Mouse (Mus musculus): Measurements from ENCODE around the gene Ubqln4.
"Not testable (repeated sequence)": the region's sequence is repeated elsewhere in the genome, so short reads cannot be mapped to it uniquely, and the experiment has no call there.

Ubqln4 gene

DNA sequence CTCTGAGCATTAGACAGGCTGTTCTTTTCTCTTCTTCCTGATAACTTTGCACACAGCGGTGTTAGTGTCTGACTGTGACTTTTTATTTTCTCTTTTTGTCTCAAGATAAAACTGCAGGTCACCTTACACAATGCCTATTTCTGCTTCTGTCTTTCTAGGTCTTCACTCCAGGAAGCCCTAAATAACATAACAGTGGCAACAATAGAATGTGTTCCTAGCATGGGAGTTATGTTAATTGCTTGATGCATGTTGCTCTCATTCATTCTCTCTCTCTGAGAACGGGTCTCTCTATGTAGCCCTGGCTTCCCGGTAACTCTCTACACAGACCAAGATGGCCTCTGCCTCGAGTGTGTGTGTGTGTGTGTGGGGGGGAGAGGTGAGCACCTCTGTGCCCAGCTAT is 48.9 kb downstream of the Ubqln4 start:
- DNase-seq (ENCODE audit: low read depth, low spot score): no peak

DNA sequence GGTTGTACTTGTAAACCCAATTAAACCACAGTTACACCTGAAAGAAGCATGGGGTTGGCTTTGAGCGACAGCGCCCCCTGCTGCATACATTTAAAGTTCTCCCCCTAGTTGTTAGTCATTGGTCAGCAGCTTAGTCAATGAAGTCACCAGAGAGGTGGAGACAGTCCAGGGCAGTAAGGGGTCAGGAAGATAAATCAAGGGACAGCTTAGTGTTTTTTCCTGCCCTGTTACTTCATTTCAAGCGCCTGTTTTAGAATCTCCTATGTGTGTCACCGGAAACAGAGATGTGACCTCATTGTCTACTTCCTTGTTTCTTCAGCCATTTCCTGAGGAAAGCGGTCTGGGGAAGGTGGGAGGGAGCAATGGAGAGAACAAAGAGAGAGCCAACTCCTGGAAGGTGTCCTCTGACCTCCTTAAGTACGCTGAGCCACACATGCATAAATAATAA is 50.2 kb downstream of the Ubqln4 start:
- no peak for DNase-seq (ENCODE audit: low read depth, low spot score)

DNA sequence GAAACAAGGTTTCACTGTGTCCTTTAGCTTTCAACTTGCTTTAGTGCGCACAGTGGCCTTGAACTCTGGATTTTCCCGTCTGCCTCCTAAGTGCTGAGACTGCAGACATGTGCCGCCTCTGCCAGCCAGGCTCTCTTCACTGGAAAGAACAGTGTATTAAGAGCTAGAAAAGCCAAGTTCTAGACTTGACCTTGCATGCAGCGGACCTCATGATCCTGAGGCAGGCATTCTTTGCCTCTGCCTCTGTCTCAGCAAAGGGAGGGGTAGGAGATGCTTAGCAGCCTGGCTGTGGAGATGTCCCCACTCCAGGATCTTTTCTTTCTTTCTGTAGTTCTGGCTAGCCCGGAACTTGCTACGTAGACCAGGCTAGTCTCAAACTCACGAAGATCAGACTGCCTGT is 51.3 kb downstream of the Ubqln4 start:
- DNase-seq (ENCODE audit: low read depth, low spot score): no peak

DNA sequence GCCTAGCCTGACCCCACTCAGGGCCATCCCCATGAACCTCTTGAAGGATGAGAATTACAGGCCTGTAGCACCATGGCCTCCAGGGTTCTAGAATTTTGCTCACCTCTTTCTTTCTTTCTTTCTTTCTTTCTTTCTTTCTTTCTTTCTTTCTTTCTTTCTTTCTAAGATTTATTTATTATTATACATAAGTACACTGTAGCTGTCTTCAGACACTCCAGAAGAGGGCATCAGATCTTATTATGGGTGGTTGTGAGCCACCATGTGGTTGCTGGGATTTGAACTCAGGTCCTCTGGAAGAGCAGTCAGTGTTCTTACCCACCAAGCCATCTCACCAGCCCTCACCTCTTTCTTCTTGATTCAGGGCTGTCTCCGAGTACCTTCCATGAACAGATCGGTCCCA is 52.1 kb downstream of the Ubqln4 start, which contains the start of gene Arhgef2:
TSS of gene Arhgef2 (plus strand) at position 301 of the 400 bp plus-strand sequence.
- not testable (repeated sequence) for DNase-seq (ENCODE audit: low read depth, low spot score)

DNA sequence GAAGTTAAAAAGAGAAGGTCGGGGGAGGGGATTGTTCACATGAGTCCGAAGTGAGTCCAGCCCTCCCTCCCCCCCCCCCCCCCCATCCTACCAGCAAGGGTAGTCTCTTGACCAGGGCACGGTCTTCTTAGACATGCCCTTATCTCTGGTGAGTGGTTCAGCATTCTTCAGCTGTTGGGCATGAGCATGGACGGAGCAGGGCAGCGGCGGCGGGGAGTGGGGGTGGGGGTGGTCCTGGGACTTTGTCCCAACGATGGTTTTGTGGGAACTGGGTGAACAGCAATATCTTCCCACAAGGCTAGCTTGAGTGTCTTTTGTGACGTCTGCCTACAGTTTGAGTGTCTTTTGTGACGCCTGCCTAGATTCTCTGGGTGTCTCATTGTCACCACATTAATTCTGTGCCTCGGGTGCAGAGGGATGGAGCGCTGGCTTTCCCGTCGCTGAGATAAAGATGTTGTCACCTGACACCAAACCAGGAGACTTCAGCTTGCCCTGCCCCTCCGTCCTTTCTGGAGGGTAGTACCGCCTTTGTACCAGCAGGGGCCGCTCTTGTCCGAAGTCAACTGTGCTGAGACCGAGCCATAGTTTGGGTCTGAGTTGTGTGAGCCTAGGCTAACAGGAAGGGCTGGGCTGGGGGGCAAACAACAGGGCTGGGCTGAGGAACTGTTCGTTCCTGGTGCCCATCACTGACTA is 53.7 kb downstream of the Ubqln4 start:
- peak; percentile 56 for DNase-seq (ENCODE audit: low read depth, low spot score)

DNA sequence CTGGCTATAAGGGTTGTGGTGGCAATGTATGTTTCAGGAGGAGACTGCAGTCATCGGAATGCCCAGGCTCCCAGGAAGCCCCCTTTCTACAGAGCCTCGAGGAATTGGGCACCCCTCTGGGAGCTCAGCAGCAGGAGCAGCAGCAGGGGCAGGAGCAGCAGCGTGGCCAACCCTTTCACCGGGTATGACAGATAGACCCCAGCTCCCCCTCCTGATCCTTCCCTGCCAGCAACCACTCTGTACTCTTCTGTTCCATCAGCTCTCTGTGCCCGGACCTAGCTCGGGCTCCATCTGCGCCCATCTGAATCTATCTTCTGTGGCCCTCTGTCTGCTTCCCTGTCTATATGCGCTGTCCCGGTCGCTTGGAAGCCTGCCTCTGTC is 54.2 kb downstream of the Ubqln4 start:
- DNase-seq (ENCODE audit: low read depth, low spot score): no peak

DNA sequence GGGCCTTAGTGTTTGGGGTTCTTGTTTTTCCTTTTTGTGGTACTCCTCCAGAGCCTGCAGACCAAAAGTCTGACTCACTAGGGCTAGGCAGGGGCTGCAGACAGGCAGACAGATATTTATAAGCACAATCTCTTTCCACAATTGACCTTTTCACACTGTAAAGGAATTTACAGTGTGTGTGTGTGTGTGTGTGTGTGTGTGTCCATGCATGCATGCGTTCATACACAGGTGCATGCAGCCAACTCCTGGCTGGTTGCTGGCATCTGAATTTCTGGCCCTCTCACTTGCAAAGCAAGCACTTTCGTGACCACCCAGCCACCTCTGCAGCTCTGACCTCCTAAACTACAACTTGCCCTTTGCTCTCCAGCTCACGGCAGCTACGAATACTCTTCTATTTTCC is 55.5 kb downstream of the Ubqln4 start:
- DNase-seq (ENCODE audit: low read depth, low spot score): no peak

DNA sequence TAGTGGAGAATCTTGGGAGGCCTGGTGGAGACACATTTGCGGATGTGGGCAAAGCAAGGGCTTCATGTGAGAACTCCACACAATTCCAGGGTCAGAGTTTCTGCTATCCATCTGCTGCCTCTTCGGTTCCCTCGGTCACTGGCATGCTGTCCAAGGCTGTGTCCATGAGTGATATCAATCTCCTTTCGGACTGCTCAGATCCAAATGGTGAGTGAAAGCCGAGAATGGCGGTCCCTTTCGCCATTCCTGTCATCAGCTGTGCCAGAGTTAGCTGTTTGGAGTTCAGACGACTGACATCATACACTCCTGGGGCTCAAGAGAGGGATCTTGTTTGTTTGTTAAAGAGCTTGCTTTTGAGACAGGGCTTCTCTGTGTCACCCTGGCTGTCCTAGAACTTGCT is 60.9 kb downstream of the Ubqln4 start:
- no peak for DNase-seq (ENCODE audit: low read depth, low spot score)

DNA sequence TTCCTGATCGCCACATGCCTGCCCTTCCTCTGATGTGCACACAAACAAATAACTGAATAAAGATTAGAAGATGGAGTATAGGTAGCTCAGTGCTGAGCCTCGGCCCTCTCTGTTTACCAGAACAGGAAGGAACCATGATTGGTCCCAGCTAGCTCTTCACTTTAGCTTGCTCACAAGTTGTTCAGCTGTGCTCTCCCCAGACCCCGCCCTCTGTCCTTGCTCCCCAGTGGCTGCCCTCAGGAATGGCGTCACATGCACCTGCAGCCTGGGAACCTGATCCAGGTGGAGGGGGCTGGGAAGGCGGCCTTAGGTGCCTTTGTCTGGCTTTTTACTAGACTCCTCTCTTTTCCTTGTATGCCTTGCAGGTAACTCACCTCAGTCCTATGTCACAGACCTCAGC is 61.6 kb downstream of the Ubqln4 start:
- DNase-seq (ENCODE audit: low read depth, low spot score): no peak

DNA sequence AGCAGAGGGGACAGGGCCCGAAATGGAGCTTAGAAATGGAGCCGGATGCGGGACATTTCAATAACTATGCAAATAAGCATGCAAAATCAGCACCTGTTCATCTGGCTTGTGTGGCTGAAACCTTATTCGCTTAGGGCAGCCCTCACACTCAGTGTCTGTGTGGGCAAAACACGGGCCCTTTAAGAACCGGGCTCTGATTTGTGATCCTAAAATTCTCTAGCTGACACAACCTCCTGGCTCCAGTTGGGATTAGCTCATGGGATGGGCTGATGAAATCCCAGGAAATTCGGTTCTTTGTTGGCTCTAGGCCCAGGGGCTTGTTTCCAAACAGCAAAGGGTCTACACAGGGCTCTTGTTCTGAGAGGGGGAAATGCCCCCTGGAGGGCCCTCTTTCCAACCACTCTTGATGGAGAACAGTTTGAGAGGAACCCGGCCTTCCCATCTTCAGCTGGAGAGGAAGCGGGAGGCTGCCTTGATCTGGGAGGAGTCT is 62.4 kb downstream of the Ubqln4 start:
- no peak for DNase-seq (ENCODE audit: low read depth, low spot score)

DNA sequence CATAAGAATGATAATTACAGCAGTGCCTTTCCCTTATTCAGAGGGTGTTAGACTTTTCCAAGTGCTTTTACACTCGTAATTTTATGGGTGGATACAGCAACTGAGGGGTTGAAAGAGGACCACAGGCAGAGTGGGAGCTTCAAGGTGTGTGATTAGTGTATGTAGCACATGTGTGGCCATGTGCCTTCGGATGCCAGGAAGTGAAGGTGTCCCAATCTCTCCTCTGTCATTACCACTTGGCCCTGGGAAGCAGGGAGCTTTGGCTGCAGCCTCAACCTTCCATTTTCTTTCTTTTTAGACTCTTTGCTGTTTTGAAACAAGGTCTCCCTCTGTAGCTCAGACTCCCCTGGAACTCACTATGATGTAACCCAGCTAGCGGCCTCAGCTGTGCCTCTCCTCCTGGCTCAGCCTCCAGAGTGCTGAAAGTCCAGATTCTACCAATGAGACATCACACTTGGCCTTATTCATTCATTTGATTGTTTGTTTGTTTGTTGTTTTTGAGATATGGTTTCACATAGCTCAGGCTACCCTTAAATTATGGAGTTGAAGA is 63.5 kb downstream of the Ubqln4 start:
- DNase-seq (ENCODE audit: low read depth, low spot score): no peak

DNA sequence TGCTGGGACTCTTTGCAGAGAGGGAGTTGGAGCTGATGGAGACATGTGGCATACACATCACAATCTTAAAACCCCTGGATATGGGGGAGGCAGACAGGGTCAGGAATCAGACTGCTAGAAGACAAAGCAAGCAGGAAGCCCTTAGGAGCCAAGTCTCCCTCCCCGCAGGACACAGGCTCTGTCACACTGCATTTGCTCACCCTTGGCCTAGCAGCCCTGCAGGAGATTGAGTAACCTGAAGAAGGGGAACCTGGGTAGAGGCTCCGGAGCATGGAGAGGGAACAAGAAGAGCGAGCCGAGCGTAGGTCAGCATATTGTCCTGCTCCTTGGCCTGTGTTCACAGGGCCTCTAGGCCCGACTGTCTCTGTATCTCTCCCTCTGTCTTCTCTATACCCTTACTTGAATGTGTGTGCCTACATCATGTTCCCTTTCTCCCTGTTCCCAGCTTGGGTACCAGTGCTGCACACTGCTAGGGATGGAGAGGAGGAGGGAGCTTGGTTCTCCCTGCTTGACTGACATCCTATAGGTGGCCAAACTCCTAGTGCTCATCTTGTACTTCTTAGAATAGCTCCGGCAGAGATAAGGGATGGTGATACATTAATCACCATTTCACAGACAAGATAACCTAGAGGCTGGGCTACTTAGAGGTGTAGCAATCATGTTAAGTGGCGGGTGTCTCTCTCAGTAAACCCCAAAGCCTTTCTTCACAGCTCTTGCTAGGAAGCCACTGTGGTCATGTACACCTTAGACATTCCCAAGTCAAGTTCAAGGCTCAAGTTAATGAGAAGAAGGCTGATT is 64.7 kb downstream of the Ubqln4 start:
- no peak for DNase-seq (ENCODE audit: low read depth, low spot score)

Measured in c-Kit-negative CD71-positive TER-119-positive erythroid progenitor cells, embryonic 14.5 days (primary cell).